Mouse (Mus musculus): ENCODE data around the gene Auts2.

GRCm38 (mm10) chr5:132544176-132544995, 1.2 kb upstream of the Auts2 start:
- no peak for TF ChIP-seq CTCF (IDR thresholded peaks at IDR 0.05; ENCODE audit: low read depth)
- TF ChIP-seq EP300 (IDR thresholded peaks at IDR 0.05; ENCODE audit: low read depth): no peak
